Mouse (Mus musculus): Measurements from ENCODE around the gene 9930021J03Rik.

The 9930021J03Rik gene

GRCm38 (mm10) chr19:29675562-29676078 is 130.2 kb downstream of the 9930021J03Rik start:
- CTCF ChIA-PET: interaction anchor here in 2 of 4 experiments (0.9 to 1.5 kb wide), 3 partner anchors 9 to 174 kb away, joined by 3 to 4 read pairs (median 3); no protein-coding TSS in a partner anchor

GRCm38 (mm10) chr19:29674946-29675345 is 130.8 kb downstream of the 9930021J03Rik start:
- CTCF ChIA-PET: no interaction called here

More at GRCm38 (mm10) chr19:29675562-29676078, 130.2 kb downstream of the 9930021J03Rik start:
- POLR2A ChIA-PET: interaction anchor here in 2 of 4 experiments (0.9 to 2.9 kb wide), 10 partner anchors 8 to 609 kb away, joined by 3 to 13 read pairs (median 4); partner anchors contain the start of gene Ermp1 (in 1 of the 2)

DNA sequence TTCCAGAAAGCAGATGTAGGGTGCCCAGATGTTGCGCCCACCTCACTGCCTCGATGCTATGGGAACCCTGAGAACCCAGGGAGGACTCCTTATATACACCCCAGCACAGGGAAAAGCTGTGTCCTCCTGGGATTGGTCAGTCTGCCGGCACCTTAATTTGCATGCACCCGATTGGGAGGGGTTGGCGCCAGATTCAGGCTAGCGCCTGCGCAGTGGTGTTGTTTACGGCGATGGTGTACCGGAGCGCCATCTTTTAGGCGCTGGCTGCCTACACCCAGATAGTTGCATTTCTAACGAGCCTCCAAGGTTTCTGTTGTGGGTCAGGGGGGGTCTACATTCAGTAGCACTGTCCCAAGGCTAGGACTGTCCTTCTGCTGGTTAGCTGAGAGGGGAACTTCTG is 133.1 kb downstream of the 9930021J03Rik start:
- ChIA-PET CTCF (interaction anchor here in 1 of 4 experiments (0.9 kb wide), 1 partner anchor 9 kb away, joined by 3 read pairs; no protein-coding TSS in a partner anchor), POLR2A (interaction anchor here in 3 of 4 experiments (0.6 to 3.0 kb wide), 23 partner anchors 9 to 1225 kb away, joined by 3 to 11 read pairs (median 4); partner anchors contain the start of genes Uhrf2 (in 2 of the 3), Ermp1 (in 1 of the 3) and Ranbp6 (in 1 of the 3))

More at GRCm38 (mm10) chr19:29674946-29675345, 130.8 kb downstream of the 9930021J03Rik start:
- POLR2A ChIA-PET: interaction anchor here in 3 of 4 experiments (0.6 to 2.9 kb wide), 10 partner anchors 9 to 608 kb away, joined by 3 to 13 read pairs (median 4); no protein-coding TSS in a partner anchor

GRCm38 (mm10) chr19:29671160-29671559 is 134.6 kb downstream of the 9930021J03Rik start:
- ChIA-PET POLR2A (interaction anchor here in 3 of 4 experiments (0.6 to 1.7 kb wide), 5 partner anchors 20 to 359 kb away, joined by 3 to 4 read pairs (median 3); partner anchors contain the start of genes Ermp1 (in 1 of the 3) and Uhrf2 (in 1 of the 3)), CTCF (no interaction called here)

DNA sequence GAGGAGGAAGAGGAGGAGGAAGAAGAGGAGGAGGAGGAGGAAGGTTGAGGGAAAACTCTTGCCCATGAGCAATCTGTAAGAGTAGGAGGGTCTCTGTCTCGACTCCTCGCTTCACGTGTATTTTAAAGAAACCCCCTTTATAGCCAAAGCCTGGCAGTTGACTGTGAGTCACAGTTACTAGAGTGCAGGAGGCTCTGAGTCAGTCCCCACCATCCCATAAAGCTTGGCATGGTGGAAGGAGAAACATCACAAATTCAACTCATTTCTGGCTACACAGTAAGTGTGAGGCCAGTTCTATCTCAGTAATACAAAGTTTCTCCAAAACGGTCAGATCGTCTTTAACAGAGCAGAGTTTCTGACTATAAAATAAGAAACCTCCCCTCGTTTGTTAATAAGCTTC is 135.5 kb downstream of the 9930021J03Rik start:
- ChIA-PET CTCF (no interaction called here), POLR2A (interaction anchor here in 2 of 4 experiments (1.4 to 1.6 kb wide), 3 partner anchors 9 to 22 kb away, joined by 3 to 4 read pairs (median 4); partner anchors contain the start of gene Ermp1 (in 1 of the 2))

- POLR2A ChIA-PET: interaction anchor here in 2 of 4 experiments (0.9 to 1.7 kb wide), 2 partner anchors 17 to 20 kb away, joined by 3 to 5 read pairs; partner anchors contain the start of gene Ermp1 (in 1 of the 2)
- CTCF ChIA-PET: no interaction called here
These were observed 137.7 kb downstream of the 9930021J03Rik start for GRCm38 (mm10) chr19:29668135-29668534.

DNA sequence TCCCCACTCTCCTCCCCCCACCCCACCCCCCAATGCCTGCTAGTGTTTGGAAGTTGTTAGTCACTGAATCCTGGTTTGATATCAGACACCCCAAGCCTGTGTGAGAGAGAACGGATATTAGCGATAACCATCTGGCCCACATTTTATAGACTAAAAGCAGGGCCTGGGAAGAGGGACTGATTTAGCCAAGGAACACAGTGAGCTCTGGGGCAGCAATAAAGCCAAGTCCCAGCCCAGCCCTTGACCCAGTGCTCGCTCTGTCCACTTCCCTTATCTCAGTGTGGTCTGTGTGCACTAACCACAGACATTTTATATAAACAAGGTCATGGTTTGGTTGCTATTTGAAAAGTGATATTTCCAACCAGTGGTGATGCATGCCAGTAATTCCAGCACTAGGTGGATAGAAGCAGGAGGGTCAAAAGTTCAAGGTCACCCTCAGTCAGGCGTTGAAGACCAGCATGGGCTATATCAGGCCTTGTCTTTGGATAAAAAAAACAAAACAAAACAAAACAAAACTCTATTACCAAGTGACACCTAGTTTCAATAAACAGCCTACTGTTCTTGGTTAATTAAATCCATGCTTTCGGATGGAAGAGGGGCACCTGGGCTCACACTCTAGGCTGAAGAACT is 138.7 kb downstream of the 9930021J03Rik start:
- POLR2A ChIA-PET: interaction anchor here in 2 of 4 experiments (0.9 to 2.1 kb wide), 3 partner anchors 18 to 19 kb away, joined by 3 to 11 read pairs (median 5); partner anchors contain the start of gene Ermp1 (in 2 of the 2)

DNA sequence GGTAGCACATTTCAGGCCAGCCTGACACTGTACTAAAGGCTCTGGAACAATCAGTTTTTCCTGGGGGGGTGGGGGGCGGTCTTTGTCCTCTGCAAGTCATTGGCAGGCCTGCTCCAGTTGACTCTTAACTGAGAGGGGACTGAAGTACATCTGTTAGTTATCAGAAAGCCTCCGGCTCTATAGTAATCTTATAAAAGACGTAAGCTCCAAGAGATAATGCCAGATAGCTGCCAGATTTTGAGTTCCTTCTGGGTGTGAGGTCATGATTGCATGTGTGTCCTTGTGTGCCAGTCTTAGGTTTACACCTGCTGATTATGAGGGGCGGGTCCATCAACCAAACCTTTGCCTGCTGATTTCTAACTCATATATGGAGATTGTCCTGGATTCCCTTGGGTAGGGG is 139.6 kb downstream of the 9930021J03Rik start:
- CTCF ChIA-PET: no interaction called here
- POLR2A ChIA-PET: interaction anchor here in 1 of 4 experiments (0.6 to 2.1 kb wide), 2 partner anchors 18 to 46 kb away, joined by 3 to 11 read pairs; partner anchors contain the start of gene Ermp1

More for the DNA sequence above, 138.7 kb downstream of the 9930021J03Rik start:
- CTCF ChIA-PET: no interaction called here

GRCm38 (mm10) chr19:29664934-29665333 is 140.9 kb downstream of the 9930021J03Rik start:
- ChIA-PET CTCF (interaction anchor here in 1 of 4 experiments (0.6 kb wide), 1 partner anchor 46 kb away, joined by 3 read pairs; no protein-coding TSS in a partner anchor), POLR2A (interaction anchor here (0.5 to 2.1 kb wide), 12 partner anchors 8 to 302 kb away, joined by 3 to 11 read pairs (median 4); partner anchors contain the start of gene Ermp1 (in 2 of the 4))

All from embryonic stem cell, embryonic (primary cell).